15 mouse cellular contexts compared by ENCODE assay signal in the genomic region with DNA sequence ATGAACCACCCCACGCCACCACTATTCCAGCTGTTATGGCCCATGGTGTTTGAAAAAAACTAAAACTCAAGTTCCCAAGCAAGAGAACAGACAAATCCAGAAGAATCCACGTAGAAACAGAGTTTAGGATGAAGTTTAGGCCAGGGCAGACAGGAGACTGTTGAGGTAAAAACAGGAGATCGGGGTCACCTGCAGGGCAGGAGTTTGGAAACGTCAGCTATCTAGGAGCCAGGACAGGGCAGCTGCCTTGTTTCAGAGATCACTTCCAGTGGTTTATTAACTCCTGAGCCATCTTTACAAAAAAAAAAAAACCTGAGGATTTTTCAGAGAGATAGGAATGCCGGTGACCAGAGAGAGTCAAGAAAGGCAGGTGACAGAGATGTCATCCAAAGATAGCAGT.
"Had no signal": no experiment of that assay in that cellular context is flagged by ENCODE, and none has a peak within 500 bp of the region (broad histone marks: within the 10 kb centered on the region; RNA-seq: fewer than 3 reads in every experiment).

No protein-coding gene starts in this region.

- H3K36me3 ChIP-seq: hindbrain, embryonic 15.5 days; limb, embryonic 13.5 days; liver, embryonic 15.5 days; midbrain, embryonic 12.5 days; neural tube, embryonic 13.5 days had no signal

- H3K4me3 ChIP-seq: hindbrain, embryonic 15.5 days; layer of hippocampus, adult 2 months; limb, embryonic 13.5 days; liver, embryonic 15.5 days; megakaryocyte, embryonic 14.5 days; midbrain, embryonic 12.5 days; neural tube, embryonic 13.5 days had no signal

- H3K27ac ChIP-seq: hindbrain, embryonic 15.5 days; layer of hippocampus, adult 2 months; limb, embryonic 13.5 days; liver, embryonic 15.5 days; macrophage; midbrain, embryonic 12.5 days; neural tube, embryonic 13.5 days had no signal

- H3K9me3 ChIP-seq: hindbrain, embryonic 15.5 days; limb, embryonic 13.5 days; liver, embryonic 15.5 days; megakaryocyte, embryonic 14.5 days; midbrain, embryonic 12.5 days; neural tube, embryonic 13.5 days had no signal

- DNase-seq: left cerebral cortex, postnatal 4 days; lung, embryonic 14.5 days; lung, postnatal 14 days; right cerebral cortex, postnatal 14 days; thymus, postnatal 4 days had no signal

- ATAC-seq: midbrain, embryonic 16.5 days had no signal

- H3K4me2 ChIP-seq: hindbrain, embryonic 15.5 days; limb, embryonic 13.5 days; liver, embryonic 11.5 days; liver, embryonic 15.5 days; lung, embryonic 14.5 days; midbrain, embryonic 12.5 days; neural tube, embryonic 13.5 days had no signal

- H3K9ac ChIP-seq: hindbrain, embryonic 15.5 days; limb, embryonic 13.5 days; liver, embryonic 15.5 days; lung, embryonic 14.5 days; midbrain, embryonic 12.5 days; neural tube, embryonic 13.5 days had no signal

- H3K27me3 ChIP-seq: hindbrain, embryonic 15.5 days; limb, embryonic 13.5 days; liver, embryonic 15.5 days; megakaryocyte, embryonic 14.5 days; midbrain, embryonic 12.5 days; neural tube, embryonic 13.5 days had no signal

- H3K4me1 ChIP-seq: hindbrain, embryonic 15.5 days; limb, embryonic 13.5 days; midbrain, embryonic 12.5 days; neural tube, embryonic 13.5 days had no signal
